Mouse (Mus musculus): Measurements from ENCODE around the gene Sema5b.

The Sema5b gene

DNA sequence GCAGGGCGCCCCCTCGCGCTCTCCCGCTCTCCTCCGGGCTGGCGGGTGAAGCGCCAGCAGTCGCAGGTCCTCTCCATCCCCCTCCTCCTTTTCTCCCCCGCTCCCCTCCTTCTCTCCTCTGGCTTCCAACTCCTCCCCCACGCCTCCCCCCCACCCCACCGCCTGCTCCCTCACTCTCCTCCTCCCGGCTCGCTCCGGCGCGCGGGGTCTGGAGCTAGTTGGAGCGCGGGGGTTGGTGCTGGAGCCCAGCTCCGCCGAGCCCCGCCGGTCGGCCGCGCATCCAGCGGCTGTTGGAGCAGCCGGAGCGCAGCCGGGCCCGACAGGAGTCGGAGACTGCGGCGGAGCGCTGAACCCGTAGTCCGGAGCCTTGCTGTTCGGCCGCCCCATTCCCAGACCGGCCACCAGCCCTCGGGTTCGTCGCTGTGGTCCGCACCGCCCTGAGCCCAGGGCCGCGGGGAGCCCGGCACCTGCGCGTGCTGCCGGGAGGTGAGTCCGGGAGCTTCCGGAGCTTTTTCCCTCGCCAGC is at the start of gene Sema5b:
Gene Sema5b, plus strand, starts transcription at position 29 of the 525 bp plus-strand sequence.
- peak; percentile 94 for DNase-seq (ENCODE audit: inconsistent ontology term)

DNA sequence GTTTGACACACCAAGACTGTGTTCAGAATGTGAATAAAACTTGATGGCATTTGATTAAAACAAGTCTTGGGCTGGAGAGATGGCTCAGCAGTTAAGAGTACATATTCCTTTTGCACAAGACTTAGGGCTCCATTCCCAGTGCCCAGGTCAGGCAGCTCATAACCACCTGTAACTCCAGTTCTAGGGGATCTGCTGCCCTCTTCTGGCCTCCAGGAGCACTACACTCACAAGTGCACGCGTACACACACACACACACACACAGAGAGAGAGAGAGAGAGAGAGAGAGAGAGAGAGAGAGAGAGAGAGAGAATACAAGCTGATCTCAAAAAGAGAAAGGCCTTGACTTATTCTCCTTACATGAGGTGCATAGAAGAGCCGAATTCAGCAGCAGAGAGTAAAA is 40.6 kb upstream of the Sema5b start:
- no peak for DNase-seq (ENCODE audit: inconsistent ontology term)

DNA sequence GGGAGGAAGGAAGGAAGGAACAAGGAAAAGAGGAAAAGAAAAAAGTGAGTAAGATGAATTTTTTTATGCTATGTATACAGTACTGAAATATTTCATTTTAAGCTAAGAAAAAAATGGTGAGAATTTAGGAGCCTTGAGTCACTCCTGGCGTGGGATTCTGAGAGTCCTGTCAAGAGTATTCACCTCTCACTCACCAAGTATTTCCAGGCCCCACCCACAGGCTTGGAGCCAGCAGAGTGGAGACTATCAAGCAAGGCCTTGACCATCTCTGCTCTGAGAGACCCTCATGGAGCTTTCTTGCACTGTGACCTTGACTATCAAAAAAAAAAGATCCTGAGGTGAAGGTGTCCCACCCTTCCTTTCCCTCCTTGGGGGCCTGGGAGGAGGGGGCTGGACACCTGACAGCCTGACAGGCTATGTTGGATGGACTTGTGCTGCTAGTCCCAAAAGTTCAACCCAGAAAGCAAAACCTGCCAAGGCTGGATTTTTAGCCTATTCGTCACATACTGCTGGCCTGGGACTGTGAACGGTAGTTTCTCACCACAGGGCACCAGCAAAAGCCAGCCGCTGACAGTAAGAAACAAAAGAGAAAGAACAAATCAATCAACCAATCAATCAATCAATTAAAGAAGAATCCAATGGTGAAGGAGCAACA is 39.7 kb upstream of the Sema5b start:
- peak; percentile 46 for DNase-seq (ENCODE audit: inconsistent ontology term)

DNA sequence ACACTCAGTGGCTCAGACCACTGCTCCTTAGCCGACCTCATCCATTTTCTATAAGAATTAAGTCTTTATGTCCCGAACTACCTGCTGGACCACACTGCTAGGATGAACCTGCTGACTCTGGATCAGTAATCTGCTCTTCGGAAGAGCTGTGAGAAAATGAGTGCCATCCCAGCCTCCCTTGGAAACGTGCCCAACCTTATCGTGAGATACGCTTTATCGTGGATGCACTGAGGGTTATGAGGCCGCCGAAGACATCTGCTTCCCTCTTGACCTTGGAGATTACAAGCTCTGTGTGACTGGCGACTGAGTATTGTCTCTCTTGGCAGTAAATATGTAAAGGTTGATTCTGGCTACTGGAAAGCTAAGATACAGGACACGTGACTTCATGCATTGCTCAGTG is 38.5 kb upstream of the Sema5b start:
- DNase-seq (ENCODE audit: inconsistent ontology term): no peak

DNA sequence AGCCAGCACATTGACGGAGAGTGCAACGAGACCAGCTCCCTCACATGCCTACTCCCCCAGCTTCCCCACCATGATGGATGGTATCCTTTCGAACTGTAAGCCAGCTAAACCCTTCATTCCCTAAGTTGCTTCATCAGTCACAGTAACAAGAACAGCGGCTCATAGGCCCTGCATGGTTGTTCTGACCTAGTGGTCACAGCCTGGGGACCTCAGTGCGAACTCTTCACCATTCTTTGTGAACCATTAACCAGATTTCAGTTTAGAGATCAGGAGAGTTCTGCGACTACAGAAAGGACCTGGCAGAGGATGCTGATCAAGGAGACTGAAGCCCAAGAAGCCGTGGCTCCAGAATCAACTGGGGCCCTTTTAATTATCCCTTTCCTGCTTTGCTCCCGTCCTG is 36.7 kb upstream of the Sema5b start:
- DNase-seq (ENCODE audit: inconsistent ontology term): no peak

DNA sequence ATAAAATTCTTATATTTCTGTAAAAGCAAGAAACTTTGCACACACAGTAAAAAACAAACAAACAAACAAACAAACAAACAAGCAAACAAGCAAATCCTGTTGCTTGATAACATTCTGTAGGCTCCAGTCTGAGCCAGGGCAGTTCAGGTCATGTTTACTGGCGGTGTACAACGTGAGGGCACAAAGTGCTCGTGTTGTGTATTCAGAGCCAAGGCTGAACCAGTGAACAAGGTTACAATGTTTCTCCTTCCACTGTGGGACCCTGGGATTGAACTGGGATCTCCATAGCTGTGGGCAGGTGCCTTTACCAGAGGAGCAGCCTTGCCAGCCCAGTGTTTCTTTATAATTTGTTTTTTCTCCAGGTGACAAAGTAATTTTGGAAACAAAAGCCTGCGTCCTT is 35.2 kb upstream of the Sema5b start:
- no peak for DNase-seq (ENCODE audit: inconsistent ontology term)

DNA sequence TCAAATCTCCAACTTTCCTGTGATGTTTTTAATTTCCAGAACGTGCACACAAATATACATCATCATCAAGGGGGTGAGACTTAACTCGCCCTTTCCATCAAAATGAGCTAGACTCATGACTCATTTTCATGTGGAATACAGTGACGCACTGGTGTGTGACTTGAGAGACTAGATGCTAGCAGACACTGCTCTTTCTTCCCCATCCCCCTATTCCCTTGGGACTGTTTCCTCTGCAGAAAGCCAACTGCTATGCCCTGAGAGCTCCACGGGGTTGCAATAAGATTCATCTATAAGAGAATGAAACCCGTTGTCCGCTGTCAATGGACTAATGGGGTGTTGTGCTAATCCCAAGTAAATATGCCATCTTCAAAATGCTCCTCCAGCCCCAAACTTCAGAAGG is 32.4 kb upstream of the Sema5b start:
- no peak for DNase-seq (ENCODE audit: inconsistent ontology term)

DNA sequence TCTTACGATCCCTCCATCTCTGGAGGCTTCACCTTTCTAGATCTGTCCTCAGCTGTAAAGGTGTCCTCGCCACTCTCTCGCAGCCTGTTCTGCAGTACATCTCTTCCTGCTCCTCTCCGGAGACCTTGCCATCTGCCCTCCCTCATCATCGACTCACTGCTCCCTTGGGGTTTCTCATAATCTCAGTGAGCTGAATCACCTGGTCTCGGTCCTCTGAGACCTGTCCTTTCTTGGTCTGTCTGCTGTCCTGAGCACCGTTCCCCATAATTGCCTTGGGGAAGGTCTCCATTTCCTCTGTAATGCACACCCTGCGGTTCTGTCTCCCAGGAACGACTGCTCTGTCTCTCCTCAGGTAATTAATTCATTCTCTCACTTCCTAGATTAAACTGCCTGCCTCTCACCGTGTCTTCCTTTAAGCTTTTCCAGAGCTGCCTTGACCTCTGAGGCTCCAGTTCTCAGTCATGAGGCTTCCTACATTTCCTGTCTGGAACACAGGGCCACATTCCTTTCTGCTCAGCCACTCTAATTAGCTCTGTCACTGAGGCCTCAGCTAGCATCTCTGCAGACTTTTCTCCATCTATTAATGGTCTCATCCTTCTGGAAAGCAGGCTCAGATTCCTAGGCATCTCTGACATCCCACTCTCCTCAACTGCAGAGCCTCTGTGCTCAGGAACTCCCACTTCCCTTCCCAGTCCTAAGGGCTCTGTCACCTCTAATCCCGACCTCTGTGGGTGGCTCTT is 31.4 kb upstream of the Sema5b start:
- peak; percentile 60 for DNase-seq (ENCODE audit: inconsistent ontology term)

DNA sequence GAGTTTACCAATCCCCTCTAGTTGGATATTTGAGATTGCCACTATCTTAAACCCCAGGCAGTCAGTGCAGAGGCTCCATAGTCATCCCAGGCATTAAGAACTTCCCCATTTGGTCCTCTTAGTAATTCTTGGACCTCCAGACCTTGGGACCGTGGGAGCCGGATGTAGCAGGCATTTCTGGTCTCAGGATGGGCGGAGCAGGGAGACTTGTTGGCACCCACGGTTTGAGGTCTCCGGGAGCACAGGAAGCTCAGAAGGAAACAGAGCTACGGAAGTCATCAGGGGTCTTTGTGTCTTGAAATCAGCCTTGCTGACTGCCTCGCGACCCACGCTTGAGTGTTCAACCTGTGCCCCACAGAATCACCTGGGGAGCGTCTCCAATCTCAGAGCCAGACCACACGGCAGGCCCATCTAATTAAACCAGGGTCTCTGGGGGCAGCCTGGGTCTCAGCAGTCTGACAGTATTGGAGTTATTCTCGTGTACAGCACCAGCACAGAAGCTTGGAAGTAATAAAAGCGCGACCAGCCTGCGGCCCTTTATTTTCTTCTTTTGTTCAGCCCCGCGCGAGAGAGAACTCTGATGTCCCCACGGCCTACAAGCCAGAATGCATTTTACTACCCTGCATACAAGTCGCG is 24.9 kb upstream of the Sema5b start:
- no peak for DNase-seq (ENCODE audit: inconsistent ontology term)

DNA sequence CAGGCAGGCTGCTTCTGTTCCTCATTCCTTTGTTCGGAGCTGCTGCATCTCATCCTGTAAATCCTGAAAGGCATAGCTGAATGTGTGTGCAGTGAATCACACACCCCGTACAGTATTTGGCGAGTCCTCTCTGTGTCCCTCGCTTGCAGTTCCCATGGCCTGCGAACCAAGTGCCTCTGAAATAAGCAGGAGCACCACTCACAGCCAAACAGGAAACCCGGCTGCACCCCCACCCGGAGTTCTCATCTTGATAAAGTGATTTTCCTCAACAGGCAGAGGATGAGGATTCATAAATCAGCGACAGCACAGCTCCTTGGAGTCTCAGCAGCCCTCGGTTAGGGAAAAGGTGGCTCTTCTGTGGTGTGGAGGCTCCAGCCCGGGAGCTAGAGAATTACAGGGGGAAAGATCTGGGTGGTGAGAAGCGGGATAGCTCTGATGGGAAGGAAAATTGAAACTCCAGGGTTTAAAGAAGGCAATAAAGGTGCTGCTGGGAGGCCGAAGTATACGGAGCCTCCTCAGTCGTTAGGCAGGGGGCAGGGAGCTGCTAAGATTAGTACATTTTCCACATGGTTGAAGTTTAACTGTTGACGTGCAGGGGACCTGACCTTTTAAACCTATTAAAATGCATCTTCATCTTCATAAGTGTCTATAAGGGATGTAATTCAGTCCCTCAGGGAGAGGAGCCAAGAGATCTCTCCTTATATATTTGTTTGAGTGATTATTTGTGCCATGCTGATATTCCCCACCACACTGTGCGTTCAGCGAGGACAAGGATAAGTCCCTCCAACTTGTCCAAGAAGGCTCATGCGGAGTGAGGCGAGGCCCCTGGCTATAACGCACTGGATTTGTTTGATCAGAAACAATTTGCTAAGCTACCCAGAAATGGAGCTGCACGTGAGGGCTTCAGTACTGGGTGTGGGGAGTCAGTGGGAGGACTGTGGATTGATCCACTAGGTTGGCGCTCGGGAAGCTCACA is 22.7 kb upstream of the Sema5b start:
- DNase-seq (ENCODE audit: inconsistent ontology term): peak; percentile 46

DNA sequence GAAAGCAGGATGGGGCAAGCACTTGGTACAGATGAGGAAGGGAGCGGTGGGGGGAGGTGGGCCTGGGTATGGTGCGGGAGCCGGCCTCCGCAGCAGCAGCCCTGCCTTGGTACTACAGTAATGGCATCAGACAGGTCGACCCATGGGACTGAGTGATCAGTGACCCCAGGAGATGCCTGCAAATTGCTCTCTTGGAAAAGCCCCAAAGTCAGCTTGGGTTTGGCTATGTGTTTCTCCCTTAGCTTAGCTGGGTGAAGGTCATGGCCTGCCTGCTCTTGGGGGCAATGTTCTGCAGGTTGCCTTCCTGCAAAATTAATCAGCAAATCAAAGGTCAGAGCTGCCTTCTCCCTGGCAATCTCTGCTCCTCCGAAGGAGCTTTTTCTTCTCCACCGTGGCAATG is 21.7 kb upstream of the Sema5b start:
- no peak for DNase-seq (ENCODE audit: inconsistent ontology term)

DNA sequence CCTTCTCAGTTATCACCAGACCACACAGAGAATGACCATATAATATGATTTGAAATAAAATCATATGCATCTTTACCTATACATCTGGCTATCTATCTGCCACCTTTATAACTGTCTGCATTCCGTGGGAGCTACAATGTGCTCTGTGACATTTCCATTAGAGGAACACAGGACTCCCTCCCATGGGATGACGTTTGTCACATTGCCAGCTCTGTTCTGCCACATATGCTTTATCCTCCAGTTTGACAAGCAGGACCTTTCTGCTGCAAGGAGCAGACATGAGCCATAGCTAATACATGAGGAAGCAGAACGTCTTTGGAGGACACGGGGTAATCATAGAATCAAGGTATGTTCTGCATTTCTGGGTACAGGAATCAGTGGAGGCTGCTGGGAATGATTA is 16.7 kb upstream of the Sema5b start:
- DNase-seq (ENCODE audit: inconsistent ontology term): no peak

DNA sequence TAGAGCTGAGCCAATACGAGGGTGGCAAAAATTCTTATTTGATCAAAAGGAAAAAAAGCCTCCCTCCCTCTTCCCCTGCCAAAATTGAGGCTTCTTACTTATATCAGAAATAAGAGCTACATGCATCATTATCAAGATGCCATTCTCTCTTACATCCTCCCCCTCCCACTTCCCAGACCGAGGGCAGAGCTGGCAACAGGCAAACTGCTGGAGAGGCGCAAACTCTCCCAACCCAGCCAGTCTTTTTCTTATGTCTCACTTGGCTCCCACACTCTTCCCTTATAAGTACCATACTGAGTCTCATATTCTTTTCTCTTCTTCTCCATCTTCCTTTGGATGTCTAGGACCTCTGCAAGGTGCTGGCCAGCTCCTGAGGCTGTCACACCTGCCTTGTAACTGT is 6.3 kb upstream of the Sema5b start:
- DNase-seq (ENCODE audit: inconsistent ontology term): no peak

DNA sequence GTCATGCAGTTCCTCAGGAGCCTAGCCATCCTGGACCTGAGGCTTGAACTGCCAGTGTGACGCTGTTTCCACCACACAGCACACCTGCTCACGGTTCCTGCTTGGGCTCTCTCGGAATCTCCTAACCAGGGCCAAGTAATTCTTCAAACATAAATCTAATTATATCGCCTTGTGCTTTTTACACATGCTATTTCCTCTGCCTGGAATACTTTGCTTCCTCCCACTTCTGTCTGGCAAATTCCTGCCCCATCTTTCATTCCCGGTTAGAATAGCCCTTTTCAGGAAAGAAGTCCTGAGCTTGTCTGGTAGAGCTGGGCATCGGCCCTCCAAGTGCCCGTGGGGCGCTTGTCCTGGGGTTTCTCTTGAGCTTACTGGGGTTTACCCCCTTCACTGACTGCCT is 3.3 kb upstream of the Sema5b start:
- no peak for DNase-seq (ENCODE audit: inconsistent ontology term)

DNA sequence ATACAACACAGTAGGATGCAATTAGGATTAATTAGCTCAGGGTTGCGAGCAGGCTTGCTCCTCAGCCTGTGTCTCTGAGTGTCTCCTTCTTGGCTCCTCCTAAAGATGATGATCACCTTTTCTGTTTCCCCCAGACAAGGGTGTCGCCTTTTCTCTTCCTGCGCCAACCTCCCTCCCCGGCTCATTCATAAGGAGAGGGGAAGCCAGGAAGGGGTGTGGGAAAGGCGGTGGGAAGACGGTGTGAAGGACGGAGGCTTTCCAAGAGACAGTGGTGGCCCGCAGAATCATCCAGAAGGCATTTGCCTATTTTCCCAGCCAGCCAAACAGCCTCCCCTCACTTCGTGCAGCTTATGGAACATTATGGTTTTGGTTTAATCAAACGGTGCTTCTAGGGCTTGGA is 1.9 kb upstream of the Sema5b start:
- no peak for DNase-seq (ENCODE audit: inconsistent ontology term)

DNA sequence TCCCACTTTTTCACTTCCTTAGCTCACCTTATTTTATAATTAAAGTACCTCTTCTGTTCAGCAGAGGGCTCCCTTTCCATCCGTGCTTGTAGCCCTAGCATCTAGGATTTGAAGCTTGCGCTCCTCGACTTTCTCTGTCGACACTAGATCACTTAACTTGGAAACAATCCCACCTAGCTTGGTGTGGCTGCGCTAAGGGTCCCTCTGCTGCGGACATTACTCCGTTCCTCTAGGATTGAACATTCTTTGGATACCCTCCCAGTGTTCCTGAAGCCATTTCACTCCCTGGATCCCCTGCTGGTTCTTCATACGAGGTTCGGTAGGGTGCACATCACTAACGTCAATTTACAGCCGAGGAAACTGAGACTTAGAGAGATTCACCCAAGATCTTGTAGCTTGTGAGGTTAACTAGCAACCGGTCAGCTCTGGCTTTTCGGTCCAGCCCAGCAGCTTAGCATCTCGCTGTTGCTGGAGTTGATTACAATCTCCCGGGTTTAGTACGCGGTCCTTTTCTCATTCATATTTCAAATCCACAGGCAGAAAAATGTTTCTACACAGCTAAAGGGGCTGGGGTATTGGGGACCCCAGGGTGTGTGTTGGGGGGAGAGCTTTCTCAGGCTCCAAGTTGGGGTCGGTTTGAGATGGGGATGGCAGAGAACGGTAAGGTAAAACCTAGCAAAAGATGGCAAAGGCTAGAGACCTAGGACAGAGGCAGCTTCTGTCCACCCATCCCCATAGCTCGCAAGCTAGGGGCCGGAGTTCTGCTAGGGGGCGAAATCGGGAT is 420 bp upstream of the Sema5b start:
- DNase-seq (ENCODE audit: inconsistent ontology term): peak; percentile 59

DNA sequence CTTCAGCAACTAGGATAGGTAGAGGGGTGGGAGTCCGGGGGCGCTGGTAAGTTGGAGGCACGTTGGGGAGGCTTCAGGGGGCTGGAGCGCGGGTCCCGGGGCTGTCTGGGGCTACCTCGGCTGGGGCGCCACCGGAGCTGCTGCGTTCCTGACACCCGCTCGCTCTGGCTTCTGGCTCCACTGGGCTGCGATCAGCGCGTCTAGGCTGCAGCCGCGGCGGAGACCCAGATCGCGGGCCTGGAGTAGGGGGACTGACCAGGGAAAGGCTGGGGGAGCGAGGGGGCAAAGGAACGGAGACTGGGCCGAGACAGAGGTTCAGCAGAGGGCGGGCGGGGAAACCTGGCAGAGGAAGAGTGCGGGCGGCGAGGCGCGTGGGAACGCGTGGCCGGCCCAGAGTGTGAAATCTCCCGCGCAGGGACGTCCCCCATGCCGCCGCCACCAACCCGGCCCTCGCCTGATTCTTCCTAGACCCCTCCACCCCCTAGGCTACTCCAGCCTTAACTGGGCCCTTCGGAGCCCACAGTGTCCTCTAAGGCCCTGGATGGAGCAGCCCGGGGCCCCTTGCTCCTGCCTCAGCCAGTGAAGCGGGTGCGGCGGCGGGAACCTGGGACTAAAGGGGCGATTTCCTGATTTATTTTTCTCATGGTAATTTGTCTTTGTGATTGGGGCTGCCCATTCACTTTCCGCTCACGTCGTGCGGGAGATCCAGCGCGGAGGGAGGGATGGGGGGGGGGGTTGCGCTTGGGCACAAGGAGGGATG is 896 bp downstream of the Sema5b start:
- peak; percentile 43 for DNase-seq (ENCODE audit: inconsistent ontology term)

DNA sequence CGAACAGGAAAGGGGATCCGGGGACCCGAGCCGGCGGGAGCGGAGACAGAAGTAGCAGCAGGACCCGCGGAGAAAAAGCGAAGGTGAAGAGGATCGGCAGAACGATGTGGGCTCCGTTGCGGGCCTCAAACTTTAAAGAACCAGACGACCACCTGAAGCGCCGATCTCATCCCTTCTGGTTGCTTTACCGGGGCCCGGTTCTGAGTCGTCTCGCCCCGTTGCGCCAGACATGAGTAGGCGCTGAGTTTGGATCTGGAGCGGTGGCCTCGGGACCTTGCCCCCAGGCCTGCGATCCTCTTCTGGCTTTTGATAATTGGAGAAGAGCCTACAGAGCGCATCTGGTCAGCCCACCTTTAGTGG is 1.5 kb downstream of the Sema5b start:
- peak; percentile 37 for DNase-seq (ENCODE audit: inconsistent ontology term)

DNA sequence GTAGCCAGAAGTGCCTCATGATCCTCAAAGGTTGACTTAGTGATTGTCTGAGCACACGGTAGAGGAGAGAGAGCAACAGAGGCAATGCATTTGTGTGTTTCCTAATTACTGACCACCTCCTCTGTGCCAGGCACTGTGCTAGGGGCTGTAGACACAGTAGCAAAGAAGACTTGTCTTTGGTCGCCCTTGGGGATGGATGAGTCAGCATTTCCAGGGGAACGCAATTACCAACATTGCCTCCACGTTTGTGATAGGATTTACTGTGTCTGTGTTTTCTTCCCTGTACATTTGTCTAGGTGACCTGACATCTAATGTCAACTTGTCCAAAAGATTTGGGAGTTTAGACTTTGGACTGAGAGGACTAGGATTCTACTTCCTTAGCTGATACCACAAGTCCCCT is 4.8 kb downstream of the Sema5b start:
- DNase-seq (ENCODE audit: inconsistent ontology term): no peak

DNA sequence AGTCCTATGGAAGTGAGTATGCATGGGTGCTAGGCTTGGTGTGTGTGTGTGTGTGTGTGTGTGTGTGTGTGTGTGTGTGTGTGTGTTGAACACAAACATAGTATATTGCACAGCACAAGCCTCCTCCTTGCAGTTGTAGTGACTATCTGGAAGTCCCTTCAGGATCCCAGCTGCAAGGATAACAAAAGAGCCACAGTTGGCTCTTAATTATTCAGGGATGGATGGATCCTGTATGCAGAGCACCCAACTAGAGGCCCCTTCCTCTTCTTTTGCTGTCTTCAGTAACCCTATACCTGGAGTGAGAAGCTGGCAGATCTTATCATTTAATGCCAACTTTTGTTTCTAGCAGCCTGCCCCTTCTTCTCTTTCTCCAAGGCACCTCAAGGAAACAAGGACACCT is 7.0 kb downstream of the Sema5b start:
- no peak for DNase-seq (ENCODE audit: inconsistent ontology term)

All from Muller cell, postnatal 12 days (primary cell).